Comparison of ENCODE assay signal across 11 mouse cellular contexts in genomic region chr11:49195819-49196322, GRCm38 (mm10). TPM values are rescaled to one million over a fixed set of nuclear protein-coding genes. Genes with fewer than 3 reads are reported as not detected.
DNase-seq lines count a peak whose midpoint lies in the region; ATAC-seq lines count a peak whose summit lies in the region.
"Had no signal": no experiment of that assay in that cellular context is flagged by ENCODE, and none has a peak within 500 bp of the region (broad histone marks: within the 10 kb centered on the region; RNA-seq: fewer than 3 reads in every experiment).

No protein-coding gene starts in this region.

- ATAC-seq in liver, embryonic 11.5 days (replicated peaks; ENCODE audit: low FRiP score): no peak
- ATAC-seq in megakaryocyte, adult 5-6 weeks (ENCODE audit: poor library complexity, severe bottlenecking): peak; percentile 57; the same call in 1 of the 2 replicates
- ATAC-seq in forebrain, embryonic 16.5 days: no peak
- no peak for ATAC-seq in erythroblast, adult 5-6 weeks (replicated peaks; ENCODE audit: low FRiP score, poor library complexity, severe bottlenecking)

- H3K9ac ChIP-seq in liver, embryonic 11.5 days (ENCODE audit: low read depth, low read length): no peak overlapping the region
- no peak overlapping the region for H3K9ac ChIP-seq in forebrain, embryonic 16.5 days (replicated peaks; ENCODE audit: low read depth, low read length)
- H3K9ac ChIP-seq: embryonic facial prominence, embryonic 15.5 days; neural tube, embryonic 12.5 days had no signal

- DNase-seq in ZHBTc4 (ENCODE audit: low read depth, low spot score): peak; percentile 54
- DNase-seq in liver, embryonic 11.5 days (ENCODE audit: low spot score): no peak
- DNase-seq in urinary bladder, postnatal 10 days (ENCODE audit: low spot score): no peak
- DNase-seq: gastrocnemius, postnatal 14 days had no signal

- no peaks in the 10 kb centered on the region for H3K27me3 ChIP-seq in liver, embryonic 11.5 days (replicated peaks; ENCODE audit: control insufficient read depth, insufficient read depth, low read length)
- H3K27me3 ChIP-seq in forebrain, embryonic 16.5 days (replicated peaks; ENCODE audit: control insufficient read depth, insufficient read depth, low read length): no peaks in the 10 kb centered on the region
- H3K27me3 ChIP-seq: embryonic facial prominence, embryonic 15.5 days; neural tube, embryonic 12.5 days had no signal

- H3K4me2 ChIP-seq in liver, embryonic 11.5 days: no peak overlapping the region
- H3K4me2 ChIP-seq in forebrain, embryonic 16.5 days (ENCODE audit: low read length): no peak overlapping the region
- H3K4me2 ChIP-seq: embryonic facial prominence, embryonic 15.5 days; neural tube, embryonic 12.5 days had no signal

- peak overlapping the region; percentile 96 for H3K27ac ChIP-seq in brown adipose tissue, adult 24 weeks (replicated peaks; ENCODE audit: low read depth, low read length)
- H3K27ac ChIP-seq in liver, embryonic 11.5 days (ENCODE audit: low read depth, low read length): peak overlapping the region; percentile 15; the same call in 1 of the 2 replicates
- H3K27ac ChIP-seq in forebrain, embryonic 16.5 days (ENCODE audit: low read length): no peak overlapping the region
- H3K27ac ChIP-seq: embryonic facial prominence, embryonic 15.5 days; macrophage; neural tube, embryonic 12.5 days had no signal

- no peak overlapping the region; the same call in 1 of the 2 replicates for H3K4me3 ChIP-seq in brown adipose tissue, adult 24 weeks (ENCODE audit: insufficient read depth, low read depth, low read length)
- no peak overlapping the region for H3K4me3 ChIP-seq in liver, embryonic 11.5 days (ENCODE audit: low read depth, low read length)
- no peak overlapping the region for H3K4me3 ChIP-seq in forebrain, embryonic 16.5 days (replicated peaks; ENCODE audit: low read length)
- H3K4me3 ChIP-seq: embryonic facial prominence, embryonic 15.5 days; neural tube, embryonic 12.5 days had no signal

- peaks cover 3% of the 10 kb centered on the region; the same call in 1 of the 2 replicates for H3K4me1 ChIP-seq in brown adipose tissue, adult 24 weeks (ENCODE audit: control insufficient read depth, insufficient read depth, insufficient read length, low read length)
- H3K4me1 ChIP-seq in liver, embryonic 11.5 days (replicated peaks; ENCODE audit: control insufficient read depth, insufficient read depth, low read length): no peaks in the 10 kb centered on the region
- no peaks in the 10 kb centered on the region for H3K4me1 ChIP-seq in forebrain, embryonic 16.5 days (replicated peaks; ENCODE audit: control insufficient read depth, insufficient read depth, low read length)
- H3K4me1 ChIP-seq: embryonic facial prominence, embryonic 15.5 days; neural tube, embryonic 12.5 days had no signal

- H3K36me3 ChIP-seq in liver, embryonic 11.5 days (ENCODE audit: control insufficient read depth, insufficient read depth, low read length): no peaks in the 10 kb centered on the region
- H3K36me3 ChIP-seq in forebrain, embryonic 16.5 days (ENCODE audit: control insufficient read depth, insufficient read depth): no peaks in the 10 kb centered on the region
- H3K36me3 ChIP-seq: embryonic facial prominence, embryonic 15.5 days; neural tube, embryonic 12.5 days had no signal

- peaks cover 3% of the 10 kb centered on the region; the same call in 1 of the 2 replicates for H3K9me3 ChIP-seq in liver, embryonic 11.5 days (ENCODE audit: control insufficient read depth, low read length)
- H3K9me3 ChIP-seq in forebrain, embryonic 16.5 days (ENCODE audit: control insufficient read depth, low read length): no peaks in the 10 kb centered on the region
- H3K9me3 ChIP-seq: embryonic facial prominence, embryonic 15.5 days; neural tube, embryonic 12.5 days had no signal

- 55% methylated on average over 7 of the region's 7 CpGs for WGBS in liver, embryonic 11.5 days
- 88% methylated on average over 7 of the region's 7 CpGs for WGBS in forebrain, embryonic 16.5 days

RNA-seq across cellular contexts. Expression of gene Zfp62, which starts 7.2 kb away (rescaled TPM):
- 10.4 and 14.4 TPM in 2 replicates for polyA plus RNA-seq in brown adipose tissue, adult 24 weeks (2012; ENCODE audit: insufficient read depth, insufficient read length, missing spikeins)
- 30.9 and 32.2 TPM in 2 replicates for polyA plus RNA-seq in liver, embryonic 11.5 days (2014; fragmentation: Nextera tagmentation; extraction: Ambion mirVana)
- 46.3 and 59.7 TPM in 2 replicates for total RNA-seq in megakaryocyte, adult 5-6 weeks (2015)
- total RNA-seq in megakaryocyte, adult 5-6 weeks (2017): 59.0 and 80.3 TPM in 2 replicates
- 59.1 and 64.9 TPM in 2 replicates for polyA plus RNA-seq in forebrain, embryonic 16.5 days (2015; fragmentation: Nextera tagmentation; extraction: Ambion mirVana)
- 18.6 and 25.4 TPM in 2 replicates for total RNA-seq in erythroblast, adult 5-6 weeks (2015; ENCODE audit: low replicate concordance)
- 14.8 and 28.9 TPM in 2 replicates for total RNA-seq in erythroblast, adult 5-6 weeks (2017; ENCODE audit: low replicate concordance)

RNA-seq across cellular contexts. Expression of gene Btnl9, which starts 8.9 kb away (rescaled TPM):
- polyA plus RNA-seq in brown adipose tissue, adult 24 weeks (2012; ENCODE audit: insufficient read depth, insufficient read length, missing spikeins): 12.3 and 23.2 TPM in 2 replicates
- polyA plus RNA-seq in liver, embryonic 11.5 days (2014; fragmentation: Nextera tagmentation; extraction: Ambion mirVana): 2.0 and 2.2 TPM in 2 replicates
- 1.6 and 1.7 TPM in 2 replicates for total RNA-seq in megakaryocyte, adult 5-6 weeks (2015)
- 2.3 and 4.2 TPM in 2 replicates for total RNA-seq in megakaryocyte, adult 5-6 weeks (2017)
- not detected in 2 replicates for polyA plus RNA-seq in forebrain, embryonic 16.5 days (2015; fragmentation: Nextera tagmentation; extraction: Ambion mirVana)
- 0.84 and 2.3 TPM in 2 replicates for total RNA-seq in erythroblast, adult 5-6 weeks (2015; ENCODE audit: low replicate concordance)
- 3.1 and 5.7 TPM in 2 replicates for total RNA-seq in erythroblast, adult 5-6 weeks (2017; ENCODE audit: low replicate concordance)

RNA-seq across cellular contexts. Expression of gene Olfr1394, which starts 41.7 kb away (rescaled TPM):
- not detected in 2 replicates for polyA plus RNA-seq in brown adipose tissue, adult 24 weeks (2012; ENCODE audit: insufficient read depth, insufficient read length, missing spikeins)
- not detected in 2 replicates for polyA plus RNA-seq in liver, embryonic 11.5 days (2014; fragmentation: Nextera tagmentation; extraction: Ambion mirVana)
- not detected in 2 replicates for total RNA-seq in megakaryocyte, adult 5-6 weeks (2015)
- not detected in 2 replicates for total RNA-seq in megakaryocyte, adult 5-6 weeks (2017)
- polyA plus RNA-seq in forebrain, embryonic 16.5 days (2015; fragmentation: Nextera tagmentation; extraction: Ambion mirVana): not detected in 2 replicates
- total RNA-seq in erythroblast, adult 5-6 weeks (2015; ENCODE audit: low replicate concordance): not detected in 2 replicates
- not detected in 2 replicates for total RNA-seq in erythroblast, adult 5-6 weeks (2017; ENCODE audit: low replicate concordance)
- total RNA-seq: gastrocnemius, postnatal 14 days had no signal
- polyA plus RNA-seq: macrophage; neural tube, embryonic 12.5 days had no signal

RNA-seq across cellular contexts. Expression of gene Mgat1, which starts 48.1 kb away (rescaled TPM):
- 19.3 and 30.6 TPM in 2 replicates for polyA plus RNA-seq in brown adipose tissue, adult 24 weeks (2012; ENCODE audit: insufficient read depth, insufficient read length, missing spikeins)
- polyA plus RNA-seq in liver, embryonic 11.5 days (2014; fragmentation: Nextera tagmentation; extraction: Ambion mirVana): 41.7 and 43.3 TPM in 2 replicates
- total RNA-seq in megakaryocyte, adult 5-6 weeks (2015): 33.6 and 36.0 TPM in 2 replicates
- 42.6 and 42.9 TPM in 2 replicates for total RNA-seq in megakaryocyte, adult 5-6 weeks (2017)
- 28.0 and 31.8 TPM in 2 replicates for polyA plus RNA-seq in forebrain, embryonic 16.5 days (2015; fragmentation: Nextera tagmentation; extraction: Ambion mirVana)
- 9.0 and 10.2 TPM in 2 replicates for total RNA-seq in erythroblast, adult 5-6 weeks (2015; ENCODE audit: low replicate concordance)
- 11.4 and 17.0 TPM in 2 replicates for total RNA-seq in erythroblast, adult 5-6 weeks (2017; ENCODE audit: low replicate concordance)

RNA-seq across cellular contexts. Expression of gene Olfr1395, which starts 53.8 kb away (rescaled TPM):
- not detected in 2 replicates for polyA plus RNA-seq in brown adipose tissue, adult 24 weeks (2012; ENCODE audit: insufficient read depth, insufficient read length, missing spikeins)
- not detected in 2 replicates for polyA plus RNA-seq in liver, embryonic 11.5 days (2014; fragmentation: Nextera tagmentation; extraction: Ambion mirVana)
- not detected in 2 replicates for total RNA-seq in megakaryocyte, adult 5-6 weeks (2015)
- total RNA-seq in megakaryocyte, adult 5-6 weeks (2017): not detected in 2 replicates
- polyA plus RNA-seq in forebrain, embryonic 16.5 days (2015; fragmentation: Nextera tagmentation; extraction: Ambion mirVana): not detected in 2 replicates
- not detected in 2 replicates for total RNA-seq in erythroblast, adult 5-6 weeks (2015; ENCODE audit: low replicate concordance)
- not detected in 2 replicates for total RNA-seq in erythroblast, adult 5-6 weeks (2017; ENCODE audit: low replicate concordance)
- total RNA-seq: gastrocnemius, postnatal 14 days had no signal
- polyA plus RNA-seq: macrophage; neural tube, embryonic 12.5 days had no signal
